Mouse (Mus musculus) ovary, postnatal 36 days (tissue): ENCODE measurements around the gene 4930447F04Rik.

ENCODE experiments used
- DNase-seq: peaks from one replicate; pipeline ENCODE4 v3.0.0; 2022; ENCODE audit warnings: low spot score, mixed read lengths

The 4930447F04Rik gene

DNA sequence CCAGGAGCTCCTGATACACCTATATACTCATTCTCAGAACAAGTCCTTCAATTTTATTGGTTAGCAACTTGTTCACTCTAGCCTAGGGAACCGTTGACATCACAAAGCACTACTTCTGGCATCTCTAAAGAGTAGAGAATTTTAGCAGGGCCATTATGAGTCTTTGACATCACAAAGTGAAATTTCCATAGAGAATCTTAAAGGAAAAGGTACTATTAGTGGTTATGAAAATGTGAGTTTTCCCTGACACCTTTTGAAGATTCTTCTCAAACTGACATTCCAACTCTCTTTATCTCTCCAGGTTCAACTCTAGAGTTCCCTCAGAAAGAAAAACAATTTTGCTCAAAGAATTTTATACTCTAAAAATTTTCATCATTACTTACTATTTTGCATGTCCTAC, at the start of gene 4930447F04Rik:
TSS of gene 4930447F04Rik (minus strand) at position 101 of the 400 bp plus-strand sequence.
- DNase-seq, result no peak
